Mouse (Mus musculus) activated CD4-positive, CD25-positive, alpha-beta regulatory T cell (primary cell): ENCODE results near the gene Def8. TPM values are rescaled to one million over a fixed set of nuclear protein-coding genes. Genes with fewer than 3 reads are reported as not detected.

Experiments
- polyA plus RNA-seq, 2 experiments: library from polyadenylated mRNA; unstranded; fragments of 100-300 nt; shearing (Covaris generic); gene quantifications; one replicate each; pipeline ENCODE4 v1.2.1; 2017

The Def8 gene
- 10 to 100 TPM in 1 of 2 experiments, 1 to 10 TPM in 1; 8.8 to 13.3 TPM for polyA plus RNA-seq

DNA sequence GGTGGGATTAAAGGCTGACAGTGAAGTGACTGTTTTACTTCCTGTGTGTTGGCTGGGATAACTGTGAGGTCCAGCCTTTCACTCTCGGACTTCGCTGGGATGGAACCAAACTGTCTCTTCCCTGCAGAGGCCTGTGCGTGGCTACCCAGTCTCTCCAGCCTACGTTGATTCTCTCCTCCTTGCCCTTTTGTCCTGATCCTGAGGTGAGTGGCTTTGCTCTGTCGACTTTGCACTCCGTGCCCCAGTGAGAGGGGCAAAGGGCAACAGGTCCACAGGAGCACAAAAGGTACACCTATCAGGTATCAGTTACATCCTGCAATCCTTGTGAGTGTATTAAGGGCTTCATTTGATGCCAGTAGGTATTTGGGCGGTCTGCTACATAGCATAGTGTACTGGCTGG is at the start of gene Def8:
Gene Def8, plus strand, starts transcription at position 87 of the 400 bp plus-strand sequence.

DNA sequence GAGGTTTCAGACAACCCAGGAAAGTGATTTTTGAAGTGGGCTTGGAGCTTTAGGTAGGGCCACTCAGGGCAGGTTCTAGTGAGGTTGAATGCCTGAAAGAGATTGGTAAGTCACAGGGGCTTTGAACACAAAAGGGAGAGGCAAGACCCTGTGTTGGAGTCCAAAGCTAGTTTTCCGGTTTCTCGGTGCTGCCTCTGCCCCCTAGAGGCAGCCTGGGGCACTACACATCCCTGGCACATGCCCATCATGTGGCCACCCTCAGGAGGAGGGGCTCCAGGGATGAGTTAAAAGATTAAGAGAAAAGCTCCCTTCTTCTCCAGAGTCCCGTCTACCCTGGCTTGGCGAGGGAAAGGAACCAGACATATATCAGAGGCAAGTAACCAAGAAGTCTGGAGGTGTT is 16.5 kb upstream of the Def8 start, which contains the start of gene Mc1r:
Gene Mc1r, plus strand, starts transcription at position 322 of the 400 bp plus-strand sequence.

DNA sequence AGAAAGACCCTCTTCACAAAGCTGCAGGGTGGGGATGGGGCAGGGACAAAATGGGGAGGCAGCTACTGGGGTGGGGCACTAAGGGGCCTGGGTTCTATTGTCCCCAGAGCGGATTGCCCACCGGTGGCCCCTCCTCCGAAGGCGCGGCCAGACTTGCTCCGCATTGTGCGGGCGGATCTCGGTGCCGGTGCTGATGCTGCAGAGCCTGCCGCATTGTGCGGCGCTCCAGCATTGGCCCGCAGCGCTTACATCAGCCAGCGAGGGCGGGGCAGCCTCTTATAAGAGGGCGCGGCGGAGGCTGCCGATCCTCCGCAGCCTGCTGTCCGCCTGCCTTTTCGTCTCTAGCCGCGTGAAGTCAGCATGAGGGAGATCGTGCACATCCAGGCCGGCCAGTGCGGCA is 12.1 kb upstream of the Def8 start, which contains the start of gene Tubb3:
Gene Tubb3, plus strand, starts transcription at position 179 of the 400 bp plus-strand sequence.

DNA sequence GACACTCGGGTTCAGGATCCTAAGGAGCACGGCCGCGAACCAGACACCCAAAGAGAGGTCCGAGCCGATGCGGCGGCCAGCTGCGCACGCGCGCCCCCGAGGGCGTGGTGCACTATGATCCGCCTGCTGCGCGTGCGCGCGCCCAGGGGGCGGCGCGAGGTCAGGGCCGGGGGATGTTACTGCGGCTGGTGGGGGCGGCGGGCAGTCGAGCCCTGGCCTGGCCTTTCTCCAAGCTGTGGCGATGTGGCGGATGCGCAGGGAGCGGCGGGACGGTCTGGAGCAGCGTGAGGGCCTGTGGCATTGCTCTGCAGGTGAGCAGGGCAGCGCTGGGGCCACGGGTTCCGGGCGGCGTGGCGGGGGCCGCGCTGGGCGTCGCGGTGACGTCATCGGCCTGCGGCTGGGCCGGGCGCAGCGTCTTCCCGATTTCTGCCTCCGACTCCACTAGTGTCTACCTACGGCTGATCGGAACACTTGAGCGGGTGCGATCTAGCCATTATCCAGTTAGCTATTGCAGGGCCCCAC is 54.5 kb downstream of the Def8 start, which contains the start of gene Afg3l1:
Gene Afg3l1, plus strand, starts transcription at position 167 of the 522 bp plus-strand sequence.

Other genes starting within 250 kb of the Def8 start
- under 1 TPM in 1 of 2 experiments, not detected in 1; 0.07 TPM for gene Dpep1, start 237.3 kb upstream of the Def8 start, polyA plus RNA-seq
- 100 to 1,000 TPM; 163 to 192 TPM for gene Chmp1a, start 210.8 kb upstream of the Def8 start, polyA plus RNA-seq
- gene Spata33, start 210.7 kb upstream of the Def8 start, polyA plus RNA-seq: under 1 TPM in 1 of 2 experiments, not detected in 1; 0.69 TPM
- 10 to 100 TPM; 18.6 to 20.0 TPM for gene Cdk10, start 198.7 kb upstream of the Def8 start, polyA plus RNA-seq
- 10 to 100 TPM; 14.7 to 17.1 TPM for gene Spata2l, start 187.3 kb upstream of the Def8 start, polyA plus RNA-seq
- gene Zfp276, start 169.3 kb upstream of the Def8 start, polyA plus RNA-seq: 10 to 100 TPM; 25.1 to 28.7 TPM
- 10 to 100 TPM; 20.4 to 28.6 TPM for gene Vps9d1, start 169.2 kb upstream of the Def8 start, polyA plus RNA-seq
- gene Fanca, start 105.0 kb upstream of the Def8 start, polyA plus RNA-seq: 10 to 100 TPM in 1 of 2 experiments, 1 to 10 TPM in 1; 9.7 to 15.2 TPM
- under 1 TPM in 1 of 2 experiments, not detected in 1; 0.18 TPM for gene Spire2, start 90.8 kb upstream of the Def8 start, polyA plus RNA-seq
- 100 to 1,000 TPM; 241 to 246 TPM for gene Tcf25, start 49.8 kb upstream of the Def8 start, polyA plus RNA-seq
- under 1 TPM; 0.13 to 0.18 TPM for gene Mc1r, start 16.4 kb upstream of the Def8 start, polyA plus RNA-seq
- under 1 TPM in 1 of 2 experiments, not detected in 1; 0.58 TPM for gene Tubb3, start 12.1 kb upstream of the Def8 start, polyA plus RNA-seq
- gene Afg3l1, start 54.4 kb downstream of the Def8 start, polyA plus RNA-seq: 10 to 100 TPM; 67.8 to 68.6 TPM
- gene Dbndd1, start 91.9 kb downstream of the Def8 start, polyA plus RNA-seq: under 1 TPM; 0.31 to 0.86 TPM
- 1 to 10 TPM; 7.7 to 9.6 TPM for gene Gas8, start 95.3 kb downstream of the Def8 start, polyA plus RNA-seq
- under 1 TPM; 0.14 to 0.36 TPM for gene Rhou, start 230.4 kb downstream of the Def8 start, polyA plus RNA-seq